Mouse (Mus musculus): ENCODE data around the gene F11. TPM values are rescaled to one million over a fixed set of nuclear protein-coding genes. Genes with fewer than 3 reads are reported as not detected.
A peak's percentile ranks its signal among the peaks of the same experiment; 100 is the strongest.

Gene F11
- polyA plus RNA-seq, 1 experiment from 2014 or later: 0.11 TPM

DNA sequence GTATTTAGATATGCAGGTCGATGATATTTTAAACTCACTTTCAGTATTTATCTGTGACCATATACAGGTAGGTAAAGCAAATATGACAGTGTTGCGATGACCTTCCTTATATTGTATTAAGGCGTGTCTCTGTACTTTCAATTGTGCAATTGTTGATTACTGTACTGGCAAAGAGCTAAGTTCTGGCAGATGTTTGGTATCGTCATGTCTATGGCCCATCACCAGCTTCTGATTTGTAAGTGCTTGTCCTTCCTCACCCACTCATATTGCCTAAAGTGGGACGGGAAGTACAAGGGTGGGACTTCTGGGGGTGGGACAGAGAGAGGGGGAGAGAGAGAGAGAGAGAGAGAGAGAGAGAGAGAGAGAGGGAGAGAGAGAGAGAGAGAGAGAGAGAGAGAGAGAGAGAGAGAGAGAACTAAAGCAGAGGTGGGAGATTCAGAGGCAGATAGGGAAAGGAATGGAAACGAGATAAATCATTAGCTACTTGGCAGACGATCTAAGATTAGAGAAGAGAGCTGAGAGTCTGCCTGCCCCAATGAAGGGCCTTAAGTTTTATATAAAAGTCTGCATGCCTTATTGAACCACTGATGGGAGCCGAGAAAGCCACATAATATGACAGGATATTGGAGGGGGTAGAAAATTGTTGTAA, 7.5 kb downstream of the F11 start:
- H3K9me3 ChIP-seq (ENCODE audit: low read length): no peaks in the 10 kb centered on the region
- no peak overlapping the region for H3K9ac ChIP-seq (replicated peaks; ENCODE audit: low read length)
- H3K4me2 ChIP-seq (replicated peaks; ENCODE audit: low read depth, low read length): no peak overlapping the region
- H3K27ac ChIP-seq (ENCODE audit: low read length): no peak overlapping the region
- no peaks in the 10 kb centered on the region for H3K4me1 ChIP-seq (ENCODE audit: insufficient read depth, low read length)
- H3K4me3 ChIP-seq (ENCODE audit: low read length): no peak overlapping the region
- 72% methylated on average over 8 of the region's 8 CpGs for WGBS
- ATAC-seq (ENCODE audit: low FRiP score, low TSS enrichment): no peak
- no peaks in the 10 kb centered on the region for H3K27me3 ChIP-seq (ENCODE audit: insufficient read depth, low read length)
- no peaks in the 10 kb centered on the region for H3K36me3 ChIP-seq (ENCODE audit: insufficient read depth, low read length)

DNA sequence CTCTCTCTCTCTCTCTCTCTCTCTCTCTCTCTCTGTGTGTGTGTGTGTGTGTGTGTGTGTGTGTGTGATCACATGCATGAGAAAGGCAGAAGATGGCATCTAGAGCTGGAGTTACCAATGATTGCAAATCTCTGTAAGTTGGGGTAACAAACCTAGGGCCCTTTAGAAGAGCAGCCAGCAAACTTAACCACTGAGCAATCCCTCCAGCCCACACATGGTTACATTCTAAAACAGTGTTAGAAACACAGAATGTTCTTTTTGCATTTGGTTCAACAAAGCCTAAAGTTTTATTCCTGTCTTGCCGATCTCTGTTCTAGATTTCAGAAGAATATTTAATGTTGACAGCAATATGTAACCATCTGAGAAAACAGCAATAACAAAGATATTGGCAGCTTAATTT, 8.2 kb downstream of the F11 start:
- no peak for ATAC-seq (ENCODE audit: low FRiP score, low TSS enrichment)
- Histone ChIP-seq H3K4me3 (ENCODE audit: low read length) (no peak overlapping the region), H3K27ac (ENCODE audit: low read length) (no peak overlapping the region), H3K9me3 (ENCODE audit: low read length) (no peaks in the 10 kb centered on the region), H3K27me3 (ENCODE audit: insufficient read depth, low read length) (no peaks in the 10 kb centered on the region), H3K4me2 (replicated peaks; ENCODE audit: low read depth, low read length) (no peak overlapping the region), H3K9ac (replicated peaks; ENCODE audit: low read length) (no peak overlapping the region), H3K4me1 (ENCODE audit: insufficient read depth, low read length) (no peaks in the 10 kb centered on the region), H3K36me3 (ENCODE audit: insufficient read depth, low read length) (no peaks in the 10 kb centered on the region)
- 98% methylated on average over 1 of the region's 1 CpGs for WGBS

DNA sequence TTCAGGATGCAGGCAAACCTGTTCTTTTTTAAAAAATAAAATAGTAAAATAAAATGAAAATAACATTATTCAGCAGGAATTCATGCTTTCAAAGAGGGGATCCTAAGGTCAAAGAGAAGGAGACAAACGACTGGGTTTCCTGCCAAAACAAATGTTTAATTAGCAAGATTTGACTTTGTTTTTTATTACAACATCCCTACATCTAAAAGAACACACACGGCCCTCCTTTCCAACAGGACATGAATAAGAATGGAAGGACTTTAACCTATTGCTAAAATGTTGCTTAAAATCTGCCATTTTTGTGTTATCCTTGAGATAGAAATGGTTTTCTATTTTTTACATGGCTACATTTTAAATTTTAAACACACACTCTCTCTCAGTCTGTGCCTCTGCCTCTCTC, 8.7 kb downstream of the F11 start:
- ATAC-seq (ENCODE audit: low FRiP score, low TSS enrichment): no peak
- Histone ChIP-seq H3K27me3 (ENCODE audit: insufficient read depth, low read length) (no peaks in the 10 kb centered on the region), H3K27ac (ENCODE audit: low read length) (no peak overlapping the region), H3K9ac (replicated peaks; ENCODE audit: low read length) (no peak overlapping the region), H3K36me3 (ENCODE audit: insufficient read depth, low read length) (no peaks in the 10 kb centered on the region), H3K9me3 (ENCODE audit: low read length) (no peaks in the 10 kb centered on the region), H3K4me1 (ENCODE audit: insufficient read depth, low read length) (no peaks in the 10 kb centered on the region), H3K4me3 (ENCODE audit: low read length) (no peak overlapping the region), H3K4me2 (replicated peaks; ENCODE audit: low read depth, low read length) (no peak overlapping the region)
- WGBS: 40% methylated on average over 2 of the region's 2 CpGs

DNA sequence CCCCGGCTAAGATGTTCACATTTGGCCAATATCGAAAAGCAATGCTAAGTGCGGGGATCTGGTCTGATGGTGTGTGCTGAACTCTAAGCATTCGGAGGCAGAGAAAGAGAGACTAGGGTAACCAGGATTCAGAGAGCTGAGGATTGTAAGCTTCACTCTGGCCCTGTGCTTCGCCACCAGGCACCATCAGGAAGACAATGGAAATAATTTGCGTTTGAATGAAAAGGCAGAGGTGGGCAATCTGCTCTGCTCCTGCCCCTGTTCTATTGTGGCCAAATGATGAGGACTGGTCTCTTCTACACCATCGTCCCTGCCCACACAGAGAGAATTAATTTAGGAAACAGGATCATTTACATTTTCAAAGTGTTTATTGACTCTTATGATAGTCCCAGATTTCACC, 15.5 kb downstream of the F11 start:
- H3K36me3 ChIP-seq (ENCODE audit: insufficient read depth, low read length): no peaks in the 10 kb centered on the region
- no peaks in the 10 kb centered on the region for H3K4me1 ChIP-seq (ENCODE audit: insufficient read depth, low read length)
- no peak for ATAC-seq (ENCODE audit: low FRiP score, low TSS enrichment)
- no peak overlapping the region for H3K4me3 ChIP-seq (ENCODE audit: low read length)
- H3K9ac ChIP-seq (replicated peaks; ENCODE audit: low read length): no peak overlapping the region
- no peaks in the 10 kb centered on the region for H3K9me3 ChIP-seq (ENCODE audit: low read length)
- H3K27me3 ChIP-seq (ENCODE audit: insufficient read depth, low read length): no peaks in the 10 kb centered on the region
- H3K4me2 ChIP-seq (replicated peaks; ENCODE audit: low read depth, low read length): no peak overlapping the region
- H3K27ac ChIP-seq (ENCODE audit: low read length): no peak overlapping the region
- WGBS: 44% methylated on average over 7 of the region's 7 CpGs

DNA sequence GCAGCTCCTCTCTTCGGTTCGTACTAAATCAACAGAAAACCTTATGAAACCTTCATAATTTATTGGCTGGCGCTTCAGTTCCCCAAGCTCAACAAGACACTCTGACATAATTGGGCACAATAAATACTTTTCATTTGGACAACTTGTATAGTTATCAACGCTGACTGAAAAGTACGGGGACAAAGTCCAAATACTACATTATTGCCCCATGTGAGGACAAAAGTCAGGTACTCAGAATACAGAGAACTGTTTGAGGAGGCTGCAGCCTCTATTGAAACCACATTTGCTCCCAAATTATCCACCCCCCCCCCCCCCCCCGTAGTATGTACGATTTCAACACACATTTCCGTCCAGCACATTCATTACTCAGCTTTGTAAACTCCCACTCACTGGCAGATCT, 22.5 kb downstream of the F11 start:
- no peak overlapping the region for H3K27ac ChIP-seq (ENCODE audit: low read length)
- no peaks in the 10 kb centered on the region for H3K27me3 ChIP-seq (ENCODE audit: insufficient read depth, low read length)
- no peak overlapping the region for H3K9ac ChIP-seq (replicated peaks; ENCODE audit: low read length)
- H3K36me3 ChIP-seq (ENCODE audit: insufficient read depth, low read length): no peaks in the 10 kb centered on the region
- H3K4me1 ChIP-seq (ENCODE audit: insufficient read depth, low read length): 0 out of 2 replicates have a peak, but pooled peaks cover 3% of the 10 kb centered on the region
- ATAC-seq (ENCODE audit: low FRiP score, low TSS enrichment): no peak
- H3K4me3 ChIP-seq (ENCODE audit: low read length): no peak overlapping the region
- 81% methylated on average over 8 of the region's 8 CpGs for WGBS
- no peaks in the 10 kb centered on the region for H3K9me3 ChIP-seq (ENCODE audit: low read length)
- no peak overlapping the region for H3K4me2 ChIP-seq (replicated peaks; ENCODE audit: low read depth, low read length)

DNA sequence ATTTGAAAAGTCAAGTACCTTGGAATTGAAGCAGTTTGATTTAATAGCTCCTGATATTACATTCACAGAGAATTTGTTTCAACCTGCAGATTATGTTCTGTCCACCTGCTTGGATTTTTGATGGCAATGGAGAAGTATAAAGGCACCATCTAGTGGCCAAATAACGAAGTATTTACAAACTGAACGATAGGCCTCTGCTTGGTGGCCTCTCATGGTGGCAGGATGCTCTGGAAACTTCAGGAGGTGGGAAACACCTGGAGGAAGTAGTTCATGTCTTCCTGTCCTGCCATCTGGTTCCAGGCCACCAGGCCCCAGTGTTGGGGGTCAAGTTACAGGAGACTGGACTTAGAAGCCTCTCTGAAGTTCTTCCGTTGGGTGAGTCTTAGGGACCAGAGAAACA, 23.5 kb downstream of the F11 start:
- 27% methylated on average over 3 of the region's 3 CpGs for WGBS
- 0 out of 2 replicates have a peak, but pooled peaks cover 3% of the 10 kb centered on the region for H3K4me1 ChIP-seq (ENCODE audit: insufficient read depth, low read length)
- H3K36me3 ChIP-seq (ENCODE audit: insufficient read depth, low read length): no peaks in the 10 kb centered on the region
- H3K27ac ChIP-seq (ENCODE audit: low read length): no peak overlapping the region
- H3K27me3 ChIP-seq (ENCODE audit: insufficient read depth, low read length): no peaks in the 10 kb centered on the region
- no peak overlapping the region for H3K9ac ChIP-seq (replicated peaks; ENCODE audit: low read length)
- H3K4me2 ChIP-seq (replicated peaks; ENCODE audit: low read depth, low read length): no peak overlapping the region
- peak; percentile 55; the same call in 1 of the 2 replicates for ATAC-seq (ENCODE audit: low FRiP score, low TSS enrichment)
- no peaks in the 10 kb centered on the region for H3K9me3 ChIP-seq (ENCODE audit: low read length)
- H3K4me3 ChIP-seq (ENCODE audit: low read length): no peak overlapping the region

DNA sequence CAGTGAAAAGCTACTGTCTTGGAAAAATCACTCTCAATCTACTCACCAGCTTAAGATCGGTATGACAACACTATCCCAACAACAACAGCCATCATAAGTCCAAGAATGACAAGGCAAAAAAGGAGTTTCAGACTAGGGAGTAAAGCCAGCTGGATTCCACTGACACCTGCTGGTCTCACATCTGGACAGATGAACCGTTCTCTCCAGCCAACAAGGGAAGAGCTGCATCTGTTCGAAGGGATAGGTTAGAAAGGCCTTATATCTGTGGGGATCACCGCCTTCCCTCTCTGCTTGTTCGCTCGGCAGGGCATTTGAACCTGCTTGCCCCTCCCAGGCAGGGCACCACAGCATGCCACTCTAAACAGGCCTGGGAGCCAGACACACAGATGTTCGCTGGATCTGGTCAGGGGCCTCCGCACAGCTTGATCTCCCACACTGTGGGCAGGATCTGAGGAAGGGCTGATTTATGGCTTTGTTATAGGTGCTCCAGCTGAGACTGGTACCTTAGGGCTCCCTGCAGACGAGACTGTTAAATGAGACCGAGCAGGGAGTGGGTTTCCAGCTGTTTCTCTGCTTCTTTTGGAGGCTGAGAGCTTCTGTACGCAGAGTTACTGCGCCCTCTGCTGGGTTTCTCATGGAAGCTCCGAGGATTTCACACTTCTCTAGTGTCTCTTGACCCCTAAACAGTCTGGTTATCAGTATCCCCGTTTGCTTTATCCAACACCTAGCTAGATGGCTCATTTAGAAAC, 25.5 kb downstream of the F11 start:
- Histone ChIP-seq H3K4me2 (replicated peaks; ENCODE audit: low read depth, low read length) (peak overlapping the region; percentile 26; the same call in 1 of the 2 replicates), H3K9ac (replicated peaks; ENCODE audit: low read length) (no peak overlapping the region), H3K27ac (ENCODE audit: low read length) (no peak overlapping the region), H3K4me3 (ENCODE audit: low read length) (0 out of 2 replicates have a peak overlapping the region, but pooled peaks have one; percentile 8), H3K9me3 (ENCODE audit: low read length) (no peaks in the 10 kb centered on the region), H3K27me3 (ENCODE audit: insufficient read depth, low read length) (no peaks in the 10 kb centered on the region), H3K4me1 (ENCODE audit: insufficient read depth, low read length) (0 out of 2 replicates have a peak, but pooled peaks cover 3% of the 10 kb centered on the region), H3K36me3 (ENCODE audit: insufficient read depth, low read length) (no peaks in the 10 kb centered on the region)
- peak; percentile 74 for ATAC-seq (ENCODE audit: low FRiP score, low TSS enrichment)
- WGBS: 18% methylated on average over 14 of the region's 14 CpGs

DNA sequence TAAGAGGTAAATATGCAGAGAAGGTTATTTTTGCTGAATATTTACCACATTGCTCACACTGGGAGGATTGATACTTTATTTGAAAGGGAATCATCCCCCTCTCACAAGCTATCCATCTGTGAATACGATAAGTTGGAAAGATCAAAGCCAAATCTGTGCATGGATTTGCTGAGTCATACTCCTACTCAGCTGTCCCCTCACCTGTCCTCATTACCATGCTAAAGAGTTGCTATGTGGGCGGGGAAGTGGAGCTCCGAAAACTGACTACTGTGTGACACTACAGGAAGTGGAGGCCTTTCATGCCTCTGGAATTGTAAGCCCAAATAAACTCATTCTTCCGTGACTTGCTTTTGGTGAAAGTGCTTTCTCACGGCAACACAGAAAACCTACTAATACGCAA, 26.6 kb downstream of the F11 start:
- 80% methylated on average over 6 of the region's 6 CpGs for WGBS
- H3K4me1 ChIP-seq (ENCODE audit: insufficient read depth, low read length): 0 out of 2 replicates have a peak, but pooled peaks cover 3% of the 10 kb centered on the region
- no peaks in the 10 kb centered on the region for H3K27me3 ChIP-seq (ENCODE audit: insufficient read depth, low read length)
- H3K9me3 ChIP-seq (ENCODE audit: low read length): no peaks in the 10 kb centered on the region
- H3K9ac ChIP-seq (replicated peaks; ENCODE audit: low read length): no peak overlapping the region
- no peak for ATAC-seq (ENCODE audit: low FRiP score, low TSS enrichment)
- no peak overlapping the region for H3K4me2 ChIP-seq (replicated peaks; ENCODE audit: low read depth, low read length)
- H3K4me3 ChIP-seq (ENCODE audit: low read length): no peak overlapping the region
- no peaks in the 10 kb centered on the region for H3K36me3 ChIP-seq (ENCODE audit: insufficient read depth, low read length)
- no peak overlapping the region for H3K27ac ChIP-seq (ENCODE audit: low read length)

DNA sequence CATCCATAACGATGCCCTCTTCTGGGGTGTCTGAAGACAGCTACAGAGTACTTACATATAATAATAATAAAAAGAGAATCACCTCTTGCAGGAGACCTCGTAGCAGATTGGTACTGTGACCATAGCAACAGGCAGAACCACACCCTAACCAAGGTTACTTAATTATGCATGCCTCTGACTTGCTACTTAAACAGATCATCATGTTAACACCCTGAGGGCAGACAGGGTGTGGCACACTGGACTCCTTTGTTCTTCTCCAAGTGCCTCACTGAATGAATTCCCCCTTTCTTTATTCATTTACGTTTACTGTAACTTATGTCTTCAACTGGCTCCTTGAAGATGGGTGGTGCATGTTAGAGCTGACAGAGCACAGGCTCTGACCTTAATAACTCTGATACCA, 28.6 kb downstream of the F11 start:
- H3K9me3 ChIP-seq (ENCODE audit: low read length): no peaks in the 10 kb centered on the region
- ATAC-seq (ENCODE audit: low FRiP score, low TSS enrichment): no peak
- WGBS: 61% methylated on average over 3 of the region's 3 CpGs

DNA sequence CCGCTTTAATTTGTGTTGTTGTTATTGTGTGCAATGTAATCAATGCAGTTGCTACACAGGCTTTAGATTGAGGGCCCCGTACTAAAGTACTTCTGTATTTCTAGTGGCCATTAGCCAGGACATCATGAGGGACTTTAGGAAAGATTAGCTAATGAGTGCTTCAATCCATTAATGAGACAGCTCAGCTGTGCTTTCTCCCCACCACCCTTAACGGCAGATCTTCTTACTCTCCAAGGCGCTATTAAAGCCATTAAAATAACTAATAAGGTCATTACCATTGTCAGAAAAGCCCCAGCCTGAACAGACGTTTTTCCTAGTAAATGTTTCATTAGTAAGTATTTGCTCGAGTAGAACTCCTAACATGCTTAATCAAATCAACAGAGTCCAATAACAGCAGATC, 59.4 kb downstream of the F11 start:
- ATAC-seq (ENCODE audit: low FRiP score, low TSS enrichment): no peak
- WGBS: 44% methylated on average over 6 of the region's 6 CpGs
- Histone ChIP-seq H3K9ac (replicated peaks; ENCODE audit: low read length) (no peak overlapping the region), H3K27ac (ENCODE audit: low read length) (no peak overlapping the region), H3K4me1 (ENCODE audit: insufficient read depth, low read length) (no peaks in the 10 kb centered on the region), H3K4me2 (replicated peaks; ENCODE audit: low read depth, low read length) (no peak overlapping the region), H3K27me3 (ENCODE audit: insufficient read depth, low read length) (no peaks in the 10 kb centered on the region), H3K36me3 (ENCODE audit: insufficient read depth, low read length) (no peaks in the 10 kb centered on the region), H3K4me3 (ENCODE audit: low read length) (no peak overlapping the region), H3K9me3 (ENCODE audit: low read length) (no peaks in the 10 kb centered on the region)

More for the DNA sequence above, 28.6 kb downstream of the F11 start:
- Histone ChIP-seq H3K27ac (ENCODE audit: low read length) (no peak overlapping the region), H3K4me1 (ENCODE audit: insufficient read depth, low read length) (0 out of 2 replicates have a peak, but pooled peaks cover 3% of the 10 kb centered on the region), H3K27me3 (ENCODE audit: insufficient read depth, low read length) (no peaks in the 10 kb centered on the region), H3K9ac (replicated peaks; ENCODE audit: low read length) (no peak overlapping the region), H3K4me2 (replicated peaks; ENCODE audit: low read depth, low read length) (no peak overlapping the region), H3K36me3 (ENCODE audit: insufficient read depth, low read length) (no peaks in the 10 kb centered on the region), H3K4me3 (ENCODE audit: low read length) (no peak overlapping the region)

Measured in kidney, embryonic 16.5 days (tissue).